Mouse (Mus musculus): ENCODE measurements at regions not wholly inside any gene's neighbourhood (a gene's known extent, or its start where the extent isn't known, plus 50 kb on each side); places are given as distances from the start of the nearest gene placed in this dataset.

- 88% methylated on average over 4 of the region's 4 CpGs for WGBS
These were observed 467.8 kb downstream of the Slitrk5 start for GRCm38 (mm10) chr14:112142668-112143067.

GRCm38 (mm10) chr14:112153950-112154349 lies 479.1 kb downstream of the Slitrk5 start:
- no peak overlapping the region for H3K27ac ChIP-seq (ENCODE audit: low read depth, low read length)
- DNase-seq (ENCODE audit: low spot score): no peak
- WGBS: 75% methylated on average over 3 of the region's 3 CpGs

More at GRCm38 (mm10) chr14:112142668-112143067, 467.8 kb downstream of the Slitrk5 start:
- Histone ChIP-seq H3K9ac (ENCODE audit: low read depth, low read length) (no peak overlapping the region), H3K4me1 (replicated peaks; ENCODE audit: control insufficient read depth, insufficient read depth, low read length) (no peaks in the 10 kb centered on the region), H3K27me3 (ENCODE audit: control insufficient read depth, insufficient read depth, low read length) (no peaks in the 10 kb centered on the region), H3K27ac (ENCODE audit: low read depth, low read length) (no peak overlapping the region), H3K4me3 (ENCODE audit: low read depth, low read length) (no peak overlapping the region), H3K9me3 (ENCODE audit: control insufficient read depth, low read length) (no peaks in the 10 kb centered on the region), H3K4me2 (replicated peaks; ENCODE audit: low read depth, low read length) (no peak overlapping the region), H3K36me3 (ENCODE audit: control insufficient read depth, insufficient read depth, low read length) (no peaks in the 10 kb centered on the region)
- DNase-seq (ENCODE audit: low spot score) (no peak), ATAC-seq (ENCODE audit: low FRiP score) (peak; percentile 60; the same call in 1 of the 2 replicates)

More at GRCm38 (mm10) chr14:112153950-112154349, 479.1 kb downstream of the Slitrk5 start:
- no peaks in the 10 kb centered on the region for H3K9me3 ChIP-seq (ENCODE audit: control insufficient read depth, low read length)
- no peak for ATAC-seq (ENCODE audit: low FRiP score)
- H3K9ac ChIP-seq (ENCODE audit: low read depth, low read length): no peak overlapping the region
- no peak overlapping the region for H3K4me3 ChIP-seq (ENCODE audit: low read depth, low read length)
- no peak overlapping the region for H3K4me2 ChIP-seq (replicated peaks; ENCODE audit: low read depth, low read length)
- no peaks in the 10 kb centered on the region for H3K4me1 ChIP-seq (replicated peaks; ENCODE audit: control insufficient read depth, insufficient read depth, low read length)
- no peaks in the 10 kb centered on the region for H3K27me3 ChIP-seq (ENCODE audit: control insufficient read depth, insufficient read depth, low read length)
- no peaks in the 10 kb centered on the region for H3K36me3 ChIP-seq (ENCODE audit: control insufficient read depth, insufficient read depth, low read length)
